Mouse (Mus musculus): ENCODE results near the gene Cbarp.
"Not testable (repeated sequence)": the region's sequence is repeated elsewhere in the genome, so short reads cannot be mapped to it uniquely, and the experiment has no call there.

The Cbarp gene

GRCm38 (mm10) chr10:80170052-80170451 lies 29.4 kb upstream of the Cbarp start:
- no peak for DNase-seq (ENCODE audit: low spot score in 2 of 2)

GRCm38 (mm10) chr10:80169651-80170050 lies 29.0 kb upstream of the Cbarp start:
- DNase-seq (ENCODE audit: low spot score in 2 of 2) = no peak

- no peak for DNase-seq (ENCODE audit: low spot score in 2 of 2)
These were observed 28.4 kb upstream of the Cbarp start for GRCm38 (mm10) chr10:80169070-80169469.

GRCm38 (mm10) chr10:80168038-80168661 lies 27.5 kb upstream of the Cbarp start:
- peak; percentile 90 for DNase-seq (ENCODE audit: low spot score in 2 of 2)

- peak; percentile 96 to 99 for DNase-seq (ENCODE audit: low spot score in 2 of 2)
These were observed 26.9 kb upstream of the Cbarp start for GRCm38 (mm10) chr10:80167460-80168037.

GRCm38 (mm10) chr10:80166136-80166535 lies 25.5 kb upstream of the Cbarp start:
- DNase-seq (ENCODE audit: low spot score in 2 of 2) = not testable (repeated sequence)

GRCm38 (mm10) chr10:80165392-80166128 lies 24.9 kb upstream of the Cbarp start, which contains the start of gene Cirbp:
TSS of gene Cirbp (plus strand) at chr10:80165985.
- DNase-seq (ENCODE audit: low spot score in 2 of 2) = no peak

- DNase-seq (ENCODE audit: low spot score in 2 of 2) = peak; percentile 94 to 95
These were observed 24.3 kb upstream of the Cbarp start for GRCm38 (mm10) chr10:80164998-80165344.

GRCm38 (mm10) chr10:80164161-80164997 lies 23.7 kb upstream of the Cbarp start:
- DNase-seq (ENCODE audit: low spot score in 2 of 2) = no peak

- peak; percentile 42 to 80 for DNase-seq (ENCODE audit: low spot score in 2 of 2)
These were observed 23.1 kb upstream of the Cbarp start for GRCm38 (mm10) chr10:80163721-80164120.

GRCm38 (mm10) chr10:80162716-80163299 lies 22.2 kb upstream of the Cbarp start:
- no peak for DNase-seq (ENCODE audit: low spot score in 2 of 2)

- no peak for DNase-seq (ENCODE audit: low spot score in 2 of 2)
These were observed 21.6 kb upstream of the Cbarp start for GRCm38 (mm10) chr10:80162243-80162608.

GRCm38 (mm10) chr10:80161522-80162242 lies 21.0 kb upstream of the Cbarp start:
- no peak for DNase-seq (ENCODE audit: low spot score in 2 of 2)

- peak; percentile 80 to 88 for DNase-seq (ENCODE audit: low spot score in 2 of 2)
These were observed 20.1 kb upstream of the Cbarp start for GRCm38 (mm10) chr10:80160455-80161371.

GRCm38 (mm10) chr10:80159561-80160454 lies 19.2 kb upstream of the Cbarp start:
- DNase-seq (ENCODE audit: low spot score in 2 of 2) = peak; percentile 97 to 99

- no peak for DNase-seq (ENCODE audit: low spot score in 2 of 2)
These were observed 18.5 kb upstream of the Cbarp start for GRCm38 (mm10) chr10:80159021-80159560.

GRCm38 (mm10) chr10:80158307-80158986 lies 17.8 kb upstream of the Cbarp start:
- DNase-seq (ENCODE audit: low spot score in 2 of 2) = peak in 1 of 2 experiments; percentile 57
